Mouse (Mus musculus) intestine, postnatal 0 days (tissue): ENCODE measurements around the gene 5430419D17Rik. TPM values are rescaled to one million over a fixed set of nuclear protein-coding genes. Genes with fewer than 3 reads are reported as not detected.

Source experiments
- ATAC-seq: fragments of 200-750 bp; cut with Nextera tagmentation; 2 replicates; pipeline ENCODE4 v1.8.0; 2017; ENCODE audit warnings: mild to moderate bottlenecking, moderate TSS enrichment, moderate library complexity
- H3K27ac ChIP-seq: fragments of 300-500 bp; sonication (generic); 2 replicates; pipeline ENCODE4 v1.5.1; 2014; ENCODE audit warnings: mild to moderate bottlenecking, low read depth, low read length, moderate library complexity
- H3K27me3 ChIP-seq: fragments of 300-500 bp; sonication (generic); replicated peaks from 2 replicates; pipeline ENCODE4 v1.6.1; 2014; ENCODE audit warnings: low read length, mixed read lengths; ENCODE audit not compliant: control insufficient read depth, insufficient read depth
- H3K36me3 ChIP-seq: fragments of 300-500 bp; sonication (generic); 2 replicates; pipeline ENCODE4 v1.6.1; 2014; ENCODE audit warnings: mild to moderate bottlenecking, moderate library complexity; ENCODE audit not compliant: control insufficient read depth, insufficient read depth
- H3K4me1 ChIP-seq: fragments of 300-500 bp; sonication (generic); replicated peaks from 2 replicates; pipeline ENCODE4 v1.6.1; 2014; ENCODE audit warnings: antibody characterized with exemption, low read length, mixed read lengths; ENCODE audit not compliant: control insufficient read depth, insufficient read depth
- H3K4me2 ChIP-seq: fragments of 300-500 bp; sonication (generic); replicated peaks from 2 replicates; pipeline ENCODE4 v1.6.1; 2014; ENCODE audit warnings: low read depth, mild to moderate bottlenecking, moderate library complexity
- H3K4me3 ChIP-seq: fragments of 300-500 bp; sonication (generic); 2 replicates; pipeline ENCODE4 v1.5.1; 2014; ENCODE audit warnings: low read depth, low read length
- H3K9ac ChIP-seq: fragments of 300-500 bp; sonication (generic); 2 replicates; pipeline ENCODE4 v1.6.1; 2014; ENCODE audit warnings: mild to moderate bottlenecking, low read depth, low read length
- H3K9me3 ChIP-seq: fragments of 300-500 bp; sonication (generic); 2 replicates; pipeline ENCODE4 v1.6.1; 2016; ENCODE audit warnings: mixed run types; ENCODE audit not compliant: control insufficient read depth
- CTCF ChIP-seq: sonication (generic); IDR thresholded peaks from 2 replicates; pipeline ENCODE4 v1.5.1; 2016; ENCODE audit warnings: low read depth, mild to moderate bottlenecking, control low read depth, antibody characterized with exemption, moderate library complexity
- WGBS: fragments of 180-500 bp; shearing (Covaris S2); extraction: QIAGEN DNeasy Blood & Tissue Kit; methylation state at CpG from one replicate; pipeline ENCODE4 v1.1.7; 2014; 5-methylcytosine and 5-hydroxymethylcytosine counted together
- polyA plus RNA-seq: library from polyadenylated mRNA; unstranded; fragments of >200 nt; fragmentation: Nextera tagmentation; extraction: Ambion mirVana; gene quantifications from 2 replicates; pipeline ENCODE4 v1.2.1, GENCODE M21; 2015

Gene 5430419D17Rik
- not detected in 2 replicates for polyA plus RNA-seq

DNA sequence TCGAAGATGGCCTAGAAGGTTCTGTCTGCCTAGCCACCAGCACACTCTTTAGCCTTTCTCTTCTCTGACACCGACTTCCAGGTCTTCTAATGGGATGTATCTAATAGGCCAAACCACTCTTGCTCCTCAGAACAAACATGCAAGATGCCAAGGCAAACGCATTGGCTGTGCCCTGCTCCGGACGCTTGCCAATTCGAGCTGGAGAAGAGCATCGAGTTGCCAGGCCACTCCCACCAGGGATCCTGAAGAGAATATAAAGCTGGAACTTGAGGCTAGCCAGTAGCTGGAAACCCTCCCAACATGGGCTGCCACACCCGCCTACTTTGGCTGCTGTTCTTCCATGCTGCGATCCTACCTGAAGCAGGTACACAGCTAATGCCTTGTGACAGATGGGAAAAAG is at the start of gene 5430419D17Rik:
Gene 5430419D17Rik (plus strand): TSS at position 282 of the 400 bp plus-strand sequence.
- H3K9ac ChIP-seq, result no peak within 1 kb of the TSS
- H3K4me2 ChIP-seq, result no peak within 1 kb of the TSS
- H3K4me3 ChIP-seq, result no peak within 1 kb of the TSS
- H3K27me3 ChIP-seq, result no peaks in the 10 kb centered on the region
- no peak for ATAC-seq
- H3K36me3 ChIP-seq, result no peaks in the 10 kb centered on the region
- WGBS, result 87% methylated on average over 9 of the region's 9 CpGs
- no peak for TF ChIP-seq CTCF
- no peak within 1 kb of the TSS for H3K27ac ChIP-seq
- no peaks in the 10 kb centered on the region for H3K9me3 ChIP-seq
- H3K4me1 ChIP-seq, result no peaks in the 10 kb centered on the region

GRCm38 (mm10) chr7:131130021-131130420 is 44.2 kb upstream of the 5430419D17Rik start:
- Histone ChIP-seq H3K27ac (no peak overlapping the region), H3K27me3 (no peaks in the 10 kb centered on the region), H3K9ac (no peak overlapping the region), H3K36me3 (no peaks in the 10 kb centered on the region), H3K4me3 (no peak overlapping the region), H3K4me1 (no peaks in the 10 kb centered on the region), H3K9me3 (no peaks in the 10 kb centered on the region), H3K4me2 (no peak overlapping the region)
- TF ChIP-seq CTCF, result no peak
- ATAC-seq, result 0 out of 2 replicates have a peak, but pooled peaks have one; percentile 28
- 60% methylated on average over 12 of the region's 12 CpGs for WGBS

GRCm38 (mm10) chr7:131133181-131133580 is 41.0 kb upstream of the 5430419D17Rik start:
- 80% methylated on average over 3 of the region's 3 CpGs for WGBS
- TF ChIP-seq CTCF, result no peak
- no peak for ATAC-seq

DNA sequence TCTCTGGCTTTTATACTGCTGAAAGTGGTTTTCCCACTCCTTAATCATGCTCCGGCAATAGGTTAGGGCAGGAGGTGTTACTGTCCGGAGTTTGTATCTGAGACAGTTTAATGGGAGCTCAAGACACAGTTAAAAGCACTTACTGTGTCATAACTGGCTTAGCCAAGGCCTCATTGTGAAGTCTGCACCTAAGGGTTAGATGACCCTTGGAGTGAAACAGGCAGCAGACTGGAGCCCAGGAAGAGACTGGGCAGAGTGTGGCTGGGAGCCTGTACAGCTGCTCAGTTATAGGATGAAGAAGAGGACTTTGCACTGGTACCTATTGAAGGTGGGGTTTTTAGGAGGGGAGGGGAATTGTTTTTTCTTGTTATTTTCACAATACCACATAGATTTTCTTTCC is 28.0 kb upstream of the 5430419D17Rik start, which contains the start of gene 4933402N03Rik:
Gene 4933402N03Rik (minus strand): TSS at position 101 of the 400 bp plus-strand sequence.
- H3K9ac ChIP-seq, result no peak within 1 kb of the TSS
- H3K27me3 ChIP-seq, result no peaks in the 10 kb centered on the region
- no peak within 1 kb of the TSS for H3K4me3 ChIP-seq
- WGBS, result 88% methylated on average over 2 of the region's 2 CpGs
- ATAC-seq, result no peak
- no peaks in the 10 kb centered on the region for H3K36me3 ChIP-seq
- H3K4me2 ChIP-seq, result no peak within 1 kb of the TSS
- H3K9me3 ChIP-seq, result no peaks in the 10 kb centered on the region
- no peak within 1 kb of the TSS for H3K27ac ChIP-seq
- H3K4me1 ChIP-seq, result no peaks in the 10 kb centered on the region
- no peak for TF ChIP-seq CTCF

More at GRCm38 (mm10) chr7:131133181-131133580, 41.0 kb upstream of the 5430419D17Rik start:
- Histone ChIP-seq H3K9ac (no peak overlapping the region), H3K9me3 (no peaks in the 10 kb centered on the region), H3K4me1 (no peaks in the 10 kb centered on the region), H3K4me2 (no peak overlapping the region), H3K27ac (no peak overlapping the region), H3K27me3 (no peaks in the 10 kb centered on the region), H3K4me3 (no peak overlapping the region), H3K36me3 (no peaks in the 10 kb centered on the region)

- Histone ChIP-seq H3K4me1 (no peaks in the 10 kb centered on the region), H3K27ac (no peak overlapping the region), H3K36me3 (no peaks in the 10 kb centered on the region), H3K4me2 (no peak overlapping the region), H3K27me3 (no peaks in the 10 kb centered on the region), H3K9me3 (no peaks in the 10 kb centered on the region), H3K9ac (no peak overlapping the region), H3K4me3 (no peak overlapping the region)
- ATAC-seq, result no peak
- WGBS, result 60% methylated on average over 3 of the region's 3 CpGs
- TF ChIP-seq CTCF, result no peak
Measured at GRCm38 (mm10) chr7:131150179-131150578, 24.0 kb upstream of the 5430419D17Rik start.

GRCm38 (mm10) chr7:131153044-131153443 is 21.2 kb upstream of the 5430419D17Rik start:
- Histone ChIP-seq H3K9ac (no peak overlapping the region), H3K27me3 (no peaks in the 10 kb centered on the region), H3K4me2 (no peak overlapping the region), H3K36me3 (no peaks in the 10 kb centered on the region), H3K9me3 (no peaks in the 10 kb centered on the region), H3K4me3 (no peak overlapping the region), H3K4me1 (no peaks in the 10 kb centered on the region), H3K27ac (no peak overlapping the region)
- TF ChIP-seq CTCF, result no peak
- ATAC-seq, result no peak
- 73% methylated on average over 5 of the region's 5 CpGs for WGBS

GRCm38 (mm10) chr7:131162251-131162650 is 12.0 kb upstream of the 5430419D17Rik start:
- Histone ChIP-seq H3K27ac (no peak overlapping the region), H3K4me1 (no peaks in the 10 kb centered on the region), H3K9me3 (no peaks in the 10 kb centered on the region), H3K4me2 (no peak overlapping the region), H3K4me3 (no peak overlapping the region), H3K36me3 (no peaks in the 10 kb centered on the region), H3K27me3 (no peaks in the 10 kb centered on the region), H3K9ac (no peak overlapping the region)
- TF ChIP-seq CTCF, result no peak
- no peak for ATAC-seq
- WGBS, result 49% methylated on average over 7 of the region's 7 CpGs
